Mouse (Mus musculus): ENCODE results near the gene Nipsnap3b.

DNA sequence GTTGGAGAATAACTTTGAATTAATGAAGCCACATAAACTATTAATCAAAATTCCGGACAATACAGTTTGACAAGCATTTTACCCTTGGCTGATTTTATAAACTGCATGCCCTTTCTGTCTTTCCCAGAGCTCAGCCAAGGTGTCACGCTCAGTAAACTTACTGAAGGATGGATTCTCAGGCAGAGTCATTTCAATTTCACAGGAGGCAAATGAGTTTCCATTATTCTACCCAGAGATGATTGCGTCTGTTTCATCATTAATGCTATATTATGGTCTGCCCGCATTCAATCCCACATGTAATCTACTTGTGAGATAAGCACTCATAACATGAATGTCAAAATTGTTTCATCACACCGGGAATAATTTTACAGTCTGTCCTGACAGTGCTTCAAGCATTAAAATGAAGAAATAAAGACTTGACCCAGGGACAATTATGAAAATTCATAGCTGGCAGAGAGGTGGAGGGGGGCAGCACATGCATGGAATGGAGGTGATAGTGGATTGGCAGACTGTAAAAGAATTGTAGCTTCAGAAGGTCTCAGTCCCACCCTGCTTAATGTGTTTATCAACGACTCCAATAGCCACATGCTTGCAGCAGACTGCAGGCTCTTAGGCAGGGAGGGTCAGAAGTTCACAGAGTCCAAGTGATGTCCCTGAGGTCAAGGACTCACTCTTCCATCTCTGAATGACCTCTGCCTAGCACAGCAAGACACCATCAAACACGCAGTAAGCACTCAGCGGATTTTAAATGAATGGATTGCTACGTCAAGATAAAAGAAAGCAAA is 34.8 kb downstream of the Nipsnap3b start:
- no peak for TF ChIP-seq ZC3H11A (IDR thresholded peaks at IDR 0.05; ENCODE audit: borderline replicate concordance, low read depth, low read length)
- no peak for TF ChIP-seq ZNF384 (IDR thresholded peaks at IDR 0.05; ENCODE audit: low read depth, low read length)
- no peak for TF ChIP-seq CHD2 (IDR thresholded peaks at IDR 0.05; ENCODE audit: low read depth, low read length)
- TF ChIP-seq HCFC1 (IDR thresholded peaks at IDR 0.05; ENCODE audit: borderline replicate concordance, insufficient read depth, low read length) = no peak
- TF ChIP-seq MAFK (IDR thresholded peaks at IDR 0.05; ENCODE audit: insufficient read depth, low read depth, low read length) = no peak

All from ES-E14 (cell line).